Mouse (Mus musculus) C2C12 (cell line): ENCODE data around the gene Cfdp1.

ENCODE experiments used
- CEBPB ChIP-seq: IDR thresholded peaks from one replicate; pipeline ENCODE4 v1.6.1; 2011; ENCODE audit warnings: low read depth, mild to moderate bottlenecking, control low read depth, moderate library complexity
- CTCF ChIP-seq: IDR thresholded peaks from one replicate; pipeline ENCODE4 v1.5.1; 2011; ENCODE audit not compliant: control insufficient read depth, insufficient read depth, insufficient read length
- FOSL1 ChIP-seq: IDR thresholded peaks from one replicate; pipeline ENCODE4 v1.8.0; 2011; ENCODE audit warnings: mild to moderate bottlenecking, low read length; ENCODE audit not compliant: poor library complexity, insufficient read depth, severe bottlenecking
- MAX ChIP-seq: IDR thresholded peaks from one replicate; pipeline ENCODE4 v1.6.1; 2011; ENCODE audit warnings: mild to moderate bottlenecking, control low read depth
- MYOD1 ChIP-seq: IDR thresholded peaks from one replicate; pipeline ENCODE4 v1.6.1; 2011; ENCODE audit warnings: low read depth; ENCODE audit not compliant: control insufficient read depth, insufficient read length
- MYOG ChIP-seq: IDR thresholded peaks from one replicate; pipeline ENCODE4 v1.6.1; 2011; ENCODE audit not compliant: control insufficient read depth, insufficient read length; ENCODE audit errors: extremely low read depth
- USF1 ChIP-seq: IDR thresholded peaks from one replicate; pipeline ENCODE4 v1.6.1; 2011; ENCODE audit warnings: low read depth, mild to moderate bottlenecking, control low read depth, moderate library complexity

- TF ChIP-seq FOSL1 (no peak), USF1 (no peak), CTCF (peak; percentile 40), MYOD1 (no peak), MAX (no peak), CEBPB (no peak), MYOG (no peak)
Measured at GRCm38 (mm10) chr8:111825219-111825618, 28.9 kb downstream of the Cfdp1 start.
